Mouse (Mus musculus): ENCODE results near the gene Slc24a4. TPM values are rescaled to one million over a fixed set of nuclear protein-coding genes. Genes with fewer than 3 reads are reported as not detected.

Slc24a4 gene
- polyA plus RNA-seq, 1 experiment from 2014 or later = 0.04 TPM

DNA sequence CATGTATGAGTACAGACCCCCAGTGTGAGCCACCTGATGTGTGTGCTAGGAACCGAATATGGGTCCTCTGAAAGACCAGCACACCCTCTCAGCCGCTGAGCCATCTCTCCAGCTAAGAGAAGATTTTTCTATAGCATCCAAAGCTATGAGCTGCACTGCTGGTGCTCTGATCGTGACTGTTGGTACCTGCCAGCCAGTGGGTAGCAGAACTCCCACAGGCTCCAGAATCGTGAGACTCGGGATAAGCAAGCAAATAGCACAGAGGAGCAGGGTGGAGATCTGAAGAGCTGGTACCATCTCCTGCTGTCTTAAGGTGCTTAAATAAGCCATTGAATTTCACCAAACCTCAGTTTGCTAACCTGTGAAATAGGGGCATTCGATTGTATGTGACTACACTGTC, 119.6 kb downstream of the Slc24a4 start:
- WGBS = 81% methylated on average over 6 of the region's 6 CpGs
- Histone ChIP-seq H3K9me3 (ENCODE audit: control insufficient read depth, low read length) (no peaks in the 10 kb centered on the region), H3K4me3 (ENCODE audit: low read depth, low read length) (no peak overlapping the region), H3K27me3 (replicated peaks; ENCODE audit: control insufficient read depth, insufficient read depth, low read length) (no peaks in the 10 kb centered on the region), H3K4me1 (replicated peaks; ENCODE audit: control insufficient read depth, insufficient read depth, low read length) (no peaks in the 10 kb centered on the region), H3K27ac (ENCODE audit: low read depth, low read length) (no peak overlapping the region), H3K36me3 (ENCODE audit: control insufficient read depth, insufficient read depth, low read length) (no peaks in the 10 kb centered on the region), H3K4me2 (no peak overlapping the region), H3K9ac (ENCODE audit: low read depth, low read length) (no peak overlapping the region)
- DNase-seq (ENCODE audit: low spot score) (no peak), ATAC-seq (replicated peaks; ENCODE audit: low FRiP score) (no peak)

DNA sequence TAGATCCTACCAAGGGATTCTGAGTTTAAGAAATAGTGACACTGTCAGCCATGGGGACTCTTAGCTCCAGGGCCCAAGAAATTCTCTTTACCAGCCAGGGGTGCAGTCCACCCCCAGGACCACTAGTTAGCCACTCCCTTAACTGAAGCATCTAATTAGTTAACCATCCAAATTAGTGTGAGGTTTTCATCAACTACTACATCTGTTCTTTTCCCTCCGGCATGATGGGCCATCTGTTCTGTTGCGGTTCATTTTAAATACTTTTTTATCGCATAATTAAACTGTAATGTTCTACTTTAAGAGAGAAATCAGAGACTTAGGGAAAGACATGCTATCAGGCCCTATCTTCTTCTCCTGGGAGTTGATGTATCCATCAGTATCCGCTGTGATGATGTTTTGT, 121.8 kb downstream of the Slc24a4 start:
- H3K4me1 ChIP-seq (replicated peaks; ENCODE audit: control insufficient read depth, insufficient read depth, low read length) = no peaks in the 10 kb centered on the region
- H3K27me3 ChIP-seq (replicated peaks; ENCODE audit: control insufficient read depth, insufficient read depth, low read length) = no peaks in the 10 kb centered on the region
- no peaks in the 10 kb centered on the region for H3K9me3 ChIP-seq (ENCODE audit: control insufficient read depth, low read length)
- DNase-seq (ENCODE audit: low spot score) = no peak
- no peak overlapping the region for H3K4me3 ChIP-seq (ENCODE audit: low read depth, low read length)
- H3K4me2 ChIP-seq = no peak overlapping the region
- no peak overlapping the region for H3K9ac ChIP-seq (ENCODE audit: low read depth, low read length)
- WGBS = 84% methylated on average over 4 of the region's 4 CpGs
- no peak overlapping the region for H3K27ac ChIP-seq (ENCODE audit: low read depth, low read length)
- no peak for ATAC-seq (replicated peaks; ENCODE audit: low FRiP score)
- H3K36me3 ChIP-seq (ENCODE audit: control insufficient read depth, insufficient read depth, low read length) = no peaks in the 10 kb centered on the region

DNA sequence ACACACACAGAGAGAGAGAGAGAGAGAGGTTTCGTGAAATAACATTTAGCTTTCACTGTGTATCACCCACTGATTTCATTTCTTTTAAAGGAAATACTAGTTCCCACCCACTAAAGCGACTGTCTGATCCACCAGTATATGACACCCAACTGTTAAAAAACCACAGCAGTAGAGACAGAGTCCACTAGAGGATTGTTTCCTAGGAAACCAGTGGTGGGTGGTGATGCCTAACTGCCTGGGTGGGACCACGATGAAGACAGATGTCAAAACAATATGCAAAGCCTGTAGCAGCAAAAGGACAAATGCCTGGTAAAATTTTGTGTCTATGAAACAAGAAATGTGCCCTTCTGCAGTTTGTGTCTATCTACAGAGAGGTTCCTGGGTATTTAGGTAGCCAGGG, 122.5 kb downstream of the Slc24a4 start:
- DNase-seq (ENCODE audit: low spot score) (no peak), ATAC-seq (replicated peaks; ENCODE audit: low FRiP score) (no peak)
- Histone ChIP-seq H3K9ac (ENCODE audit: low read depth, low read length) (no peak overlapping the region), H3K36me3 (ENCODE audit: control insufficient read depth, insufficient read depth, low read length) (no peaks in the 10 kb centered on the region), H3K27ac (ENCODE audit: low read depth, low read length) (no peak overlapping the region), H3K4me2 (no peak overlapping the region), H3K4me1 (replicated peaks; ENCODE audit: control insufficient read depth, insufficient read depth, low read length) (no peaks in the 10 kb centered on the region), H3K4me3 (ENCODE audit: low read depth, low read length) (no peak overlapping the region), H3K9me3 (ENCODE audit: control insufficient read depth, low read length) (no peaks in the 10 kb centered on the region), H3K27me3 (replicated peaks; ENCODE audit: control insufficient read depth, insufficient read depth, low read length) (no peaks in the 10 kb centered on the region)
- WGBS = 71% methylated on average over 3 of the region's 3 CpGs

DNA sequence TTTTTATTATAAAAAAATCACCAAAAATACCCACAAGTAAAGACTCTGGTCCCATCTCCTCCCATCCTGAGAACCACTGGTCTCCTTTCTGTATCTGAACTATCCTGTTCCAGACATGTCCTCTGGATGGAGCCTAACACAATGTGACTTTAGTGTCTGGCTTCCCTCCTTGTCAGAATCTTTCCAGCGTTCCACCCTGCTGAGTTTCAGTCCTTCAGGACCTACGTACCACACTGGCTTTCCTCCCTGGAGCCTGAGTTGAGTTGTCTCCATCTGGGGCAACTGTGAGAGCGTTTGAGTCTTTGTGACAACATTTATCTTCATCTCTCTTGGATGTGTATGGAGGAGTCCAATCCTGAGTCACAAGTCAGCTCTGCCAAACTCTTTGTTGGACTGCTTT, 123.5 kb downstream of the Slc24a4 start:
- ATAC-seq (replicated peaks; ENCODE audit: low FRiP score) = no peak

DNA sequence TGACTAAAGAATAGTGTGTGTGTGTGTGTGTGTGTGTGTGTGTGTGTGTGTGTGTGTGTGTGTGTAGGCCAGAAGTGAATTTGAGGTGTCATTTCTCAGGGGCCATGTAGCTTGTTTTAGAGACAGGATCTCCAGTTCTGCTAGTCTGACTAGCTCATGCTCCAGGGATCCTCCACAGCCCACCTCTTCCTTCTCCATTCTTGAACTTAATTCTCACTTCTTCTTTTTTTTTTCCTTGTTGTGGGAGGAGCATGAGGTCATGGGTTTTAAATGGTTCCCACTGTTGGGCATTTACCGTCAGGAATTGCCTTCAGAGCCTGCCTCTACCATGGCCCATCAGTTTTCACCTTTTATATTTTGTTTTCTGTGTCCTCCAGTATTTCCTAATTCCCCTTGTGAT, 124.0 kb downstream of the Slc24a4 start:
- no peak for ATAC-seq (replicated peaks; ENCODE audit: low FRiP score)
- no peaks in the 10 kb centered on the region for H3K4me1 ChIP-seq (replicated peaks; ENCODE audit: control insufficient read depth, insufficient read depth, low read length)
- 48% methylated on average over 1 of the region's 1 CpGs for WGBS

More for the DNA sequence above, 123.5 kb downstream of the Slc24a4 start:
- Histone ChIP-seq H3K27ac (ENCODE audit: low read depth, low read length) (no peak overlapping the region), H3K4me3 (ENCODE audit: low read depth, low read length) (no peak overlapping the region), H3K27me3 (replicated peaks; ENCODE audit: control insufficient read depth, insufficient read depth, low read length) (no peaks in the 10 kb centered on the region), H3K9me3 (ENCODE audit: control insufficient read depth, low read length) (no peaks in the 10 kb centered on the region), H3K9ac (ENCODE audit: low read depth, low read length) (no peak overlapping the region), H3K4me1 (replicated peaks; ENCODE audit: control insufficient read depth, insufficient read depth, low read length) (no peaks in the 10 kb centered on the region), H3K4me2 (no peak overlapping the region), H3K36me3 (ENCODE audit: control insufficient read depth, insufficient read depth, low read length) (no peaks in the 10 kb centered on the region)
- no peak for DNase-seq (ENCODE audit: low spot score)
- 63% methylated on average over 3 of the region's 3 CpGs for whole genome bisulfite sequencing

DNA sequence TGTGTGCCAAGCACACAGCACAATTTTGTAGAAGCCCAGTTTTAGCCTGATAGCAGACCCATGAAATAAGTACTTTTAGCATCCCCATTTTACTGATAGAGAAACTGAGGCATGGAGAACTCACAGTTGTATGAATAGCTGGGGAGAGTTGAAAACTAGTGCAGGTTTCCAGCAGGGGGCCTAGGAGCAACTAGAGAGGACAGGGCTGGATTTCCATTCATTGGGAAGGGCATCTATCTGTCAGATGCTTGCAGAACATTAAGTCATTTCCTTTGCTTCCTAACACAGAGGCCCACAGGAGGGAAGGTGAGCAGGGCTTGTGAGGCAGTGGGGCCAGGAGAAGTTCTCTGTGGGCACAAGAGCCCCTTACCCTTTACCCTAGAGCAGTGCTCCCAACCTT, 126.5 kb downstream of the Slc24a4 start:
- Histone ChIP-seq H3K9ac (ENCODE audit: low read depth, low read length) (no peak overlapping the region), H3K4me3 (ENCODE audit: low read depth, low read length) (no peak overlapping the region), H3K27ac (ENCODE audit: low read depth, low read length) (no peak overlapping the region), H3K4me1 (replicated peaks; ENCODE audit: control insufficient read depth, insufficient read depth, low read length) (peaks cover 5% of the 10 kb centered on the region; the same call in 1 of the 2 replicates), H3K27me3 (replicated peaks; ENCODE audit: control insufficient read depth, insufficient read depth, low read length) (no peaks in the 10 kb centered on the region), H3K9me3 (ENCODE audit: control insufficient read depth, low read length) (no peaks in the 10 kb centered on the region), H3K4me2 (no peak overlapping the region), H3K36me3 (ENCODE audit: control insufficient read depth, insufficient read depth, low read length) (no peaks in the 10 kb centered on the region)
- DNase-seq (ENCODE audit: low spot score) = no peak
- ATAC-seq (replicated peaks; ENCODE audit: low FRiP score) = no peak

More for the DNA sequence above, 124.0 kb downstream of the Slc24a4 start:
- Histone ChIP-seq H3K9me3 (ENCODE audit: control insufficient read depth, low read length) (no peaks in the 10 kb centered on the region), H3K36me3 (ENCODE audit: control insufficient read depth, insufficient read depth, low read length) (no peaks in the 10 kb centered on the region), H3K4me3 (ENCODE audit: low read depth, low read length) (no peak overlapping the region), H3K27me3 (replicated peaks; ENCODE audit: control insufficient read depth, insufficient read depth, low read length) (no peaks in the 10 kb centered on the region), H3K4me2 (no peak overlapping the region), H3K9ac (ENCODE audit: low read depth, low read length) (no peak overlapping the region), H3K27ac (ENCODE audit: low read depth, low read length) (no peak overlapping the region)
- no peak for DNase-seq (ENCODE audit: low spot score)

DNA sequence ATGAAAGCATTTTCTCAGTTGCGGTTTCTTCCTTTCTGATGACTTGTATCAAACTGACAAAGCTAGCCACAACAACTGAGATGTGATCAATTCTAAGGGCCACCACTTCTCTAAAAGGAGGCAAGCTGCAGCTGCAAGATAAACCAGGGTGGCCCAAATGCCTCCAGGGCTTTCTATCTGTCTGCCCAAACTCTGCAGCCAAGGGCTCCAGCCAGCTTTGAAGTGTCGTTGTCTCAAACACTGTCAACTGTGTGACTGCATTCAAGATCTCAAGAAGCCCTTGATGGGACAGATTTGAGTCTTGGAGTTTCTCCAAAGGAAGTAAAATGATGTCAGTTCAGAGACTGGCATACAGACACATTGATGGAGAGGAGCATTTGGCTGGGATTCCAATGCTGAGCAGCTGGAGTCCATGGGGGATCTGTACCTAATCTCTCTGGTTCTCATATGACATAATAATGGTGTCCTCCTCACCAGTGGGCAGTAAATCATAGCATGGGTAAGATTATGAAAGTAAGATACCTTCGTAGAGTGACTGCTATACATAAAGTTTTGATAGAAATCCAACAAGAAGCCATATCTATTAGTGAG, 130.1 kb downstream of the Slc24a4 start:
- Histone ChIP-seq H3K36me3 (ENCODE audit: control insufficient read depth, insufficient read depth, low read length) (no peaks in the 10 kb centered on the region), H3K27me3 (replicated peaks; ENCODE audit: control insufficient read depth, insufficient read depth, low read length) (no peaks in the 10 kb centered on the region), H3K4me2 (no peak overlapping the region), H3K9me3 (ENCODE audit: control insufficient read depth, low read length) (no peaks in the 10 kb centered on the region), H3K4me3 (ENCODE audit: low read depth, low read length) (no peak overlapping the region), H3K27ac (ENCODE audit: low read depth, low read length) (no peak overlapping the region), H3K9ac (ENCODE audit: low read depth, low read length) (no peak overlapping the region), H3K4me1 (replicated peaks; ENCODE audit: control insufficient read depth, insufficient read depth, low read length) (peaks cover 10% of the 10 kb centered on the region)
- ATAC-seq (replicated peaks; ENCODE audit: low FRiP score) = peak; percentile 75
- 44% methylated on average over 3 of the region's 3 CpGs for WGBS
- DNase-seq (ENCODE audit: low spot score) = no peak

DNA sequence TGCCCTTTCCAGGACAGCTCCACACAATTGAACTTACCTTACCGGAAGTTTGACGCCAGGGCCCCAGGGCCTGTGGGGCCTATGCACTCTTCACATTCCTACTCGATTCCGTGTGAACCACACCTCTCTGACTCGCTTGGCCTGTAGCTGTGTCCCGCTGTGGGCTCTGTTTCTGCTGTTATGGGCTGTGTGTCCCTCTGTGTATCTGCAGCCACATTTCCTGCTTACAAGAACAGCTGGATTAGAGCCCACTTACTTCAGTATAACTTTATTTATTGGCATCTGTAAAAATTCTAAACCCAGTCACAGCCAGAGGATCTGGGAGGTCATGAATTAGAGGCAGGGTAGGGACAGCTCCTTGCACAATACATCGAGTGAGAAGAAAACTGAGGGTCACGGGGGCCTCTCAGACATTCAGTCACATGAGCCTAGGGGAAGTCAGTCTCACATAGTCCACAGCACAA, 133.4 kb downstream of the Slc24a4 start:
- ATAC-seq (replicated peaks; ENCODE audit: low FRiP score) (no peak), DNase-seq (ENCODE audit: low spot score) (no peak)
- peaks cover 10% of the 10 kb centered on the region for H3K4me1 ChIP-seq (replicated peaks; ENCODE audit: control insufficient read depth, insufficient read depth, low read length)
- H3K4me2 ChIP-seq = no peak overlapping the region
- WGBS = 45% methylated on average over 8 of the region's 8 CpGs
- no peak overlapping the region for H3K9ac ChIP-seq (ENCODE audit: low read depth, low read length)
- no peaks in the 10 kb centered on the region for H3K36me3 ChIP-seq (ENCODE audit: control insufficient read depth, insufficient read depth, low read length)
- H3K4me3 ChIP-seq (ENCODE audit: low read depth, low read length) = no peak overlapping the region
- no peaks in the 10 kb centered on the region for H3K9me3 ChIP-seq (ENCODE audit: control insufficient read depth, low read length)
- H3K27ac ChIP-seq (ENCODE audit: low read depth, low read length) = no peak overlapping the region
- no peaks in the 10 kb centered on the region for H3K27me3 ChIP-seq (replicated peaks; ENCODE audit: control insufficient read depth, insufficient read depth, low read length)

DNA sequence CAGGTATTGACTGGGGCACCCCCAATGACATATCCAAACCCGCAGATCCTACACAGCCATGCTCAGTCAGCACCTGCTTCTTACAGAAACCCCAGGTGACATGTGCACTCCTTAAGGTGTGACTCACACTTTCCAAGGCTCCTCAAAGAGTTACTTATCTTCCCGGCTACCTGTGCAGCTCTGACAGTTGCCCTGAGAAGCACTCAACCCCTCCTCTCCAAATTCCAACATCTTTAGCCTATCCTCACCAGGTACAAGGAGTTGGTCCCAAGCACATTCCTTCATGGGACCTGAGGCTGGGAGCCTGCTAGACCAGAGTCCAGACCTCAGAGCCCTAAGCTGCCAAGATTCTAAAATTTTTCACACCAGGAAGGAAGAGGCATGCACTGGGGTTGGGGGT, 134.3 kb downstream of the Slc24a4 start:
- WGBS = 86% methylated on average over 2 of the region's 2 CpGs
- ATAC-seq (replicated peaks; ENCODE audit: low FRiP score) = no peak
- H3K4me1 ChIP-seq (replicated peaks; ENCODE audit: control insufficient read depth, insufficient read depth, low read length) = peaks cover 10% of the 10 kb centered on the region
- no peaks in the 10 kb centered on the region for H3K27me3 ChIP-seq (replicated peaks; ENCODE audit: control insufficient read depth, insufficient read depth, low read length)
- H3K27ac ChIP-seq (ENCODE audit: low read depth, low read length) = no peak overlapping the region
- H3K4me3 ChIP-seq (ENCODE audit: low read depth, low read length) = no peak overlapping the region
- no peaks in the 10 kb centered on the region for H3K36me3 ChIP-seq (ENCODE audit: control insufficient read depth, insufficient read depth, low read length)
- no peak for DNase-seq (ENCODE audit: low spot score)
- no peak overlapping the region for H3K9ac ChIP-seq (ENCODE audit: low read depth, low read length)
- H3K9me3 ChIP-seq (ENCODE audit: control insufficient read depth, low read length) = no peaks in the 10 kb centered on the region
- H3K4me2 ChIP-seq = no peak overlapping the region
